Mouse (Mus musculus): ENCODE measurements at regions not wholly inside any gene's neighbourhood (a gene's known extent, or its start where the extent isn't known, plus 50 kb on each side); places are given as distances from the start of the nearest gene placed in this dataset.
A peak's percentile ranks its signal among the peaks of the same experiment; 100 is the strongest.

GRCm38 (mm10) chr5:118815783-118816182 lies 255.3 kb downstream of the Med13l start:
- Histone ChIP-seq H3K4me1 (ENCODE audit: control insufficient read depth, insufficient read depth, low read length) (peaks cover 2% of the 10 kb centered on the region), H3K9ac (ENCODE audit: low read depth, poor library complexity, severe bottlenecking) (no peak overlapping the region), H3K27me3 (ENCODE audit: control insufficient read depth, insufficient read depth, low read length, poor library complexity, severe bottlenecking) (no peaks in the 10 kb centered on the region), H3K27ac (ENCODE audit: insufficient read depth, low read length) (no peak overlapping the region), H3K36me3 (ENCODE audit: control insufficient read depth, insufficient read depth, low read length, poor library complexity, severe bottlenecking) (no peaks in the 10 kb centered on the region), H3K4me3 (ENCODE audit: low read depth, low read length) (no peak overlapping the region), H3K9me3 (replicated peaks; ENCODE audit: control insufficient read depth, insufficient read depth, low read length, poor library complexity, severe bottlenecking) (no peaks in the 10 kb centered on the region)
- TF ChIP-seq EP300 (IDR thresholded peaks at IDR 0.05; ENCODE audit: insufficient read depth, low read depth, low read length) (peak; percentile 62; the same call in 1 of the 2 replicates), POLR2A (IDR thresholded peaks at IDR 0.05; ENCODE audit: insufficient read depth, low read length) (no peak)

GRCm38 (mm10) chr5:118818294-118818693 lies 257.8 kb downstream of the Med13l start:
- no peak overlapping the region for H3K4me3 ChIP-seq (ENCODE audit: low read depth, low read length)
- no peak overlapping the region for H3K27ac ChIP-seq (ENCODE audit: insufficient read depth, low read length)
- no peak overlapping the region for H3K9ac ChIP-seq (ENCODE audit: low read depth, poor library complexity, severe bottlenecking)

GRCm38 (mm10) chr5:118824791-118825190 lies 264.3 kb downstream of the Med13l start:
- H3K9me3 ChIP-seq (replicated peaks; ENCODE audit: control insufficient read depth, insufficient read depth, low read length, poor library complexity, severe bottlenecking), result no peaks in the 10 kb centered on the region
- H3K9ac ChIP-seq (ENCODE audit: low read depth, poor library complexity, severe bottlenecking), result no peak overlapping the region
- no peaks in the 10 kb centered on the region for H3K4me1 ChIP-seq (ENCODE audit: control insufficient read depth, insufficient read depth, low read length)
- no peak for TF ChIP-seq POLR2A (IDR thresholded peaks at IDR 0.05; ENCODE audit: insufficient read depth, low read length)
- TF ChIP-seq EP300 (IDR thresholded peaks at IDR 0.05; ENCODE audit: insufficient read depth, low read depth, low read length), result no peak
- no peak for TF ChIP-seq CTCF (IDR thresholded peaks at IDR 0.05; ENCODE audit: low read depth, low read length)
- H3K27ac ChIP-seq (ENCODE audit: insufficient read depth, low read length), result no peak overlapping the region
- no peaks in the 10 kb centered on the region for H3K36me3 ChIP-seq (ENCODE audit: control insufficient read depth, insufficient read depth, low read length, poor library complexity, severe bottlenecking)
- no peak overlapping the region for H3K4me3 ChIP-seq (ENCODE audit: low read depth, low read length)
- no peaks in the 10 kb centered on the region for H3K27me3 ChIP-seq (ENCODE audit: control insufficient read depth, insufficient read depth, low read length, poor library complexity, severe bottlenecking)

More at GRCm38 (mm10) chr5:118818294-118818693, 257.8 kb downstream of the Med13l start:
- Histone ChIP-seq H3K27me3 (ENCODE audit: control insufficient read depth, insufficient read depth, low read length, poor library complexity, severe bottlenecking) (no peaks in the 10 kb centered on the region), H3K9me3 (replicated peaks; ENCODE audit: control insufficient read depth, insufficient read depth, low read length, poor library complexity, severe bottlenecking) (no peaks in the 10 kb centered on the region), H3K4me1 (ENCODE audit: control insufficient read depth, insufficient read depth, low read length) (peaks cover 2% of the 10 kb centered on the region), H3K36me3 (ENCODE audit: control insufficient read depth, insufficient read depth, low read length, poor library complexity, severe bottlenecking) (no peaks in the 10 kb centered on the region)
- TF ChIP-seq CTCF (IDR thresholded peaks at IDR 0.05; ENCODE audit: low read depth, low read length), result no peak
- no peak for TF ChIP-seq EP300 (IDR thresholded peaks at IDR 0.05; ENCODE audit: insufficient read depth, low read depth, low read length)
- TF ChIP-seq POLR2A (IDR thresholded peaks at IDR 0.05; ENCODE audit: insufficient read depth, low read length), result no peak

- no peak for TF ChIP-seq CTCF (IDR thresholded peaks at IDR 0.05; ENCODE audit: low read depth, low read length)
- TF ChIP-seq EP300 (IDR thresholded peaks at IDR 0.05; ENCODE audit: insufficient read depth, low read depth, low read length), result no peak
- TF ChIP-seq POLR2A (IDR thresholded peaks at IDR 0.05; ENCODE audit: insufficient read depth, low read length), result no peak
These were observed 268.7 kb downstream of the Med13l start for GRCm38 (mm10) chr5:118829031-118829698.

GRCm38 (mm10) chr5:118832701-118833100 lies 272.2 kb downstream of the Med13l start:
- Histone ChIP-seq H3K9me3 (replicated peaks; ENCODE audit: control insufficient read depth, insufficient read depth, low read length, poor library complexity, severe bottlenecking) (no peaks in the 10 kb centered on the region), H3K4me3 (ENCODE audit: low read depth, low read length) (no peak overlapping the region), H3K27ac (ENCODE audit: insufficient read depth, low read length) (no peak overlapping the region), H3K9ac (ENCODE audit: low read depth, poor library complexity, severe bottlenecking) (no peak overlapping the region), H3K27me3 (ENCODE audit: control insufficient read depth, insufficient read depth, low read length, poor library complexity, severe bottlenecking) (no peaks in the 10 kb centered on the region), H3K4me1 (ENCODE audit: control insufficient read depth, insufficient read depth, low read length) (no peaks in the 10 kb centered on the region), H3K36me3 (ENCODE audit: control insufficient read depth, insufficient read depth, low read length, poor library complexity, severe bottlenecking) (no peaks in the 10 kb centered on the region)
- TF ChIP-seq CTCF (IDR thresholded peaks at IDR 0.05; ENCODE audit: low read depth, low read length), result no peak
- no peak for TF ChIP-seq POLR2A (IDR thresholded peaks at IDR 0.05; ENCODE audit: insufficient read depth, low read length)
- TF ChIP-seq EP300 (IDR thresholded peaks at IDR 0.05; ENCODE audit: insufficient read depth, low read depth, low read length), result no peak

More at GRCm38 (mm10) chr5:118829031-118829698, 268.7 kb downstream of the Med13l start:
- no peak overlapping the region for H3K27ac ChIP-seq (ENCODE audit: insufficient read depth, low read length)
- H3K36me3 ChIP-seq (ENCODE audit: control insufficient read depth, insufficient read depth, low read length, poor library complexity, severe bottlenecking), result no peaks in the 10 kb centered on the region
- H3K4me3 ChIP-seq (ENCODE audit: low read depth, low read length), result no peak overlapping the region
- no peak overlapping the region for H3K9ac ChIP-seq (ENCODE audit: low read depth, poor library complexity, severe bottlenecking)
- no peaks in the 10 kb centered on the region for H3K27me3 ChIP-seq (ENCODE audit: control insufficient read depth, insufficient read depth, low read length, poor library complexity, severe bottlenecking)
- no peaks in the 10 kb centered on the region for H3K4me1 ChIP-seq (ENCODE audit: control insufficient read depth, insufficient read depth, low read length)
- no peaks in the 10 kb centered on the region for H3K9me3 ChIP-seq (replicated peaks; ENCODE audit: control insufficient read depth, insufficient read depth, low read length, poor library complexity, severe bottlenecking)

GRCm38 (mm10) chr5:118834129-118834528 lies 273.6 kb downstream of the Med13l start:
- TF ChIP-seq EP300 (IDR thresholded peaks at IDR 0.05; ENCODE audit: insufficient read depth, low read depth, low read length) (no peak), POLR2A (IDR thresholded peaks at IDR 0.05; ENCODE audit: insufficient read depth, low read length) (no peak), CTCF (IDR thresholded peaks at IDR 0.05; ENCODE audit: low read depth, low read length) (no peak)
- Histone ChIP-seq H3K4me1 (ENCODE audit: control insufficient read depth, insufficient read depth, low read length) (no peaks in the 10 kb centered on the region), H3K4me3 (ENCODE audit: low read depth, low read length) (no peak overlapping the region), H3K9ac (ENCODE audit: low read depth, poor library complexity, severe bottlenecking) (no peak overlapping the region), H3K27me3 (ENCODE audit: control insufficient read depth, insufficient read depth, low read length, poor library complexity, severe bottlenecking) (no peaks in the 10 kb centered on the region), H3K27ac (ENCODE audit: insufficient read depth, low read length) (no peak overlapping the region), H3K9me3 (replicated peaks; ENCODE audit: control insufficient read depth, insufficient read depth, low read length, poor library complexity, severe bottlenecking) (no peaks in the 10 kb centered on the region), H3K36me3 (ENCODE audit: control insufficient read depth, insufficient read depth, low read length, poor library complexity, severe bottlenecking) (no peaks in the 10 kb centered on the region)

Measured in ES-Bruce4 (cell line).